Mouse (Mus musculus): ENCODE measurements around the gene Olfr599. TPM values are rescaled to one million over a fixed set of nuclear protein-coding genes. Genes with fewer than 3 reads are reported as not detected.
"Not testable (repeated sequence)": the region's sequence is repeated elsewhere in the genome, so short reads cannot be mapped to it uniquely, and the experiment has no call there.

Olfr599 gene
- polyA plus RNA-seq (2014; fragmentation: Nextera tagmentation; extraction: Ambion mirVana): not detected in 2 replicates

GRCm38 (mm10) chr7:103335617-103336016, at the start of gene Olfr599:
Gene Olfr599 (plus strand): TSS chr7:103335917.
- Histone ChIP-seq H3K36me3 (ENCODE audit: control insufficient read depth, insufficient read depth, low read length) (no peaks in the 10 kb centered on the region), H3K27ac (replicated peaks; ENCODE audit: low read depth, low read length) (no peak within 1 kb of the TSS), H3K9me3 (ENCODE audit: control insufficient read depth, low read length) (no peaks in the 10 kb centered on the region), H3K4me1 (ENCODE audit: control insufficient read depth, insufficient read depth, low read length) (no peaks in the 10 kb centered on the region), H3K4me2 (ENCODE audit: low read depth, severe bottlenecking) (no peak within 1 kb of the TSS), H3K4me3 (ENCODE audit: low read depth, low read length) (no peak within 1 kb of the TSS), H3K9ac (ENCODE audit: low read length) (no peak within 1 kb of the TSS), H3K27me3 (ENCODE audit: control insufficient read depth, insufficient read depth, low read length) (no peaks in the 10 kb centered on the region)
- WGBS: 92% methylated on average over 1 of the region's 1 CpGs
- ATAC-seq (ENCODE audit: insufficient number of reproducible peaks, low FRiP score, low TSS enrichment, low read depth): no peak
- no peak for DNase-seq (ENCODE audit: low spot score)

DNA sequence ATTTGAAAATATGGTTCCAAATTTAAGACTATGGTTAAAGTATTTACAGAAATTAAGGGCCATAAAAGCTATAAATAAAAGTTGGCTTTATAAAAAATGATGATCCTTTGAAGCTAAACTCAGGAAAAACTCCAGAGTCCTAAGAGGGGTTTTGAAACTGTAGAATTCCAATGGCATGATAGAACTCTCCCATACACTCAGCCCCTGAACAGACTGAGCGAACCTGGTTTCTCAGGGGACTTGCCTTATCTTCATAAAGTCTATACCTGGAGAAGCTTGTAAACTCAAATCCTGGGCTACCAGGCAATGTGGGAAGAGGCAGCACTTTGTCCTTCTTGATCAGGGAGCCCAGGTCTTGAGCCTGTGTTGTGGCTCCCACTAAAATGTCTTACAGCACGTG, 30.4 kb upstream of the Olfr599 start, which contains the start of gene Olfr596:
Gene Olfr596 (plus strand): TSS at position 301 of the 400 bp plus-strand sequence.
- DNase-seq (ENCODE audit: low spot score); H3K4me3 ChIP-seq (ENCODE audit: low read depth, low read length); ATAC-seq (ENCODE audit: insufficient number of reproducible peaks, low FRiP score, low TSS enrichment, low read depth); H3K9me3 ChIP-seq (ENCODE audit: control insufficient read depth, low read length); H3K36me3 ChIP-seq (ENCODE audit: control insufficient read depth, insufficient read depth, low read length); H3K27me3 ChIP-seq (ENCODE audit: control insufficient read depth, insufficient read depth, low read length); H3K4me2 ChIP-seq (ENCODE audit: low read depth, severe bottlenecking); H3K27ac ChIP-seq (replicated peaks; ENCODE audit: low read depth, low read length); H3K9ac ChIP-seq (ENCODE audit: low read length); H3K4me1 ChIP-seq (ENCODE audit: control insufficient read depth, insufficient read depth, low read length): not testable (repeated sequence)
- WGBS: 88% methylated on average over 2 of the region's 2 CpGs

DNA sequence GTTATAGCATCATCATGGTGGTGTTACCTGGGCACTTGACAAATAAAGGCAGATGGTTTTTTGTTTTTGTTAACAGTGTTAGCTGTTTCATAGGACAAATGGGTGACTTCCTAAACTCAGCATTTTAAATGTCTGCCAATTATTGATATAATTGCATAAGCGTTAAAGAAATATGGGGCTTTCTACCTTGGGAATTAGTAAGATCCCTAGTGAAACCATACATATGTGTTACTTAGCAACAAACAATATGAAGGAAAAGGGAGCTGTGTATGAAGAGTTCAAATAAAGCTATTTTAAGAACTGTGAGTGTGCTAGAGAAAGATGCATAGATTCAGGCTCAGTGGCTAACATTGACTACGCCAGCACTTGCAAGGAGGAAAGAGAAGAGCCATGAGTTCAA, 19.7 kb upstream of the Olfr599 start, which contains the start of gene Olfr597:
Gene Olfr597 (plus strand): TSS at position 301 of the 400 bp plus-strand sequence.
- not testable (repeated sequence) for H3K9me3 ChIP-seq (ENCODE audit: control insufficient read depth, low read length); H3K4me3 ChIP-seq (ENCODE audit: low read depth, low read length); H3K27ac ChIP-seq (replicated peaks; ENCODE audit: low read depth, low read length); H3K4me2 ChIP-seq (ENCODE audit: low read depth, severe bottlenecking); H3K4me1 ChIP-seq (ENCODE audit: control insufficient read depth, insufficient read depth, low read length); H3K9ac ChIP-seq (ENCODE audit: low read length); ATAC-seq (ENCODE audit: insufficient number of reproducible peaks, low FRiP score, low TSS enrichment, low read depth); H3K27me3 ChIP-seq (ENCODE audit: control insufficient read depth, insufficient read depth, low read length); DNase-seq (ENCODE audit: low spot score); H3K36me3 ChIP-seq (ENCODE audit: control insufficient read depth, insufficient read depth, low read length)
- WGBS: 93% methylated on average over 2 of the region's 2 CpGs

DNA sequence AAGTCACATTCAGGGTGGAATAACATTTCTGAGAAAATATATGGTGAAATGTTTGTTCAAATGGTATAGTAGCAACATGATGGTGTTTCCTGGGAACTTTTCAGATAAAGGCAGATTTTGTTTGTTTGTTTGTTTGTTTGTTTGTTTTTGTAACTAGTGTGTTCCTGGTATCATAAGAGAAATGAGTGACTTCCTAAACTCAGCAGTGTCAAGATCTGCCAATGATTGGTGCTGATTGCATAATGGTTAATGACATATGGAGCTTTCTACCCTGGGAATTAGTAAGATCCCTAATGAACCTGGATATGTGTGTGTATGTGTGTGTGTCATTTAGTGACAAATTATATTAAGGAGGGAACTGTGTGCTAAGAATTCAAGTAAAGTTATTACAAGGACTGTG, 12.4 kb upstream of the Olfr599 start, which contains the start of gene Olfr598:
Gene Olfr598 (plus strand): TSS at position 301 of the 400 bp plus-strand sequence.
- Histone ChIP-seq H3K4me2 (ENCODE audit: low read depth, severe bottlenecking) (no peak within 1 kb of the TSS), H3K36me3 (ENCODE audit: control insufficient read depth, insufficient read depth, low read length) (no peaks in the 10 kb centered on the region), H3K27me3 (ENCODE audit: control insufficient read depth, insufficient read depth, low read length) (no peaks in the 10 kb centered on the region), H3K9ac (ENCODE audit: low read length) (no peak within 1 kb of the TSS), H3K4me3 (ENCODE audit: low read depth, low read length) (no peak within 1 kb of the TSS), H3K4me1 (ENCODE audit: control insufficient read depth, insufficient read depth, low read length) (no peaks in the 10 kb centered on the region), H3K27ac (replicated peaks; ENCODE audit: low read depth, low read length) (no peak within 1 kb of the TSS), H3K9me3 (ENCODE audit: control insufficient read depth, low read length) (no peaks in the 10 kb centered on the region)
- ATAC-seq (ENCODE audit: insufficient number of reproducible peaks, low FRiP score, low TSS enrichment, low read depth) (no peak), DNase-seq (ENCODE audit: low spot score) (no peak)

GRCm38 (mm10) chr7:103349569-103349968, 13.9 kb downstream of the Olfr599 start, which contains the start of gene Olfr600:
Gene Olfr600 (minus strand): TSS chr7:103349669.
- no peak for ATAC-seq (ENCODE audit: insufficient number of reproducible peaks, low FRiP score, low TSS enrichment, low read depth)
- no peaks in the 10 kb centered on the region for H3K27me3 ChIP-seq (ENCODE audit: control insufficient read depth, insufficient read depth, low read length)
- H3K27ac ChIP-seq (replicated peaks; ENCODE audit: low read depth, low read length): no peak within 1 kb of the TSS
- no peak within 1 kb of the TSS for H3K9ac ChIP-seq (ENCODE audit: low read length)
- DNase-seq (ENCODE audit: low spot score): no peak
- no peak within 1 kb of the TSS for H3K4me3 ChIP-seq (ENCODE audit: low read depth, low read length)
- no peaks in the 10 kb centered on the region for H3K4me1 ChIP-seq (ENCODE audit: control insufficient read depth, insufficient read depth, low read length)
- no peak within 1 kb of the TSS for H3K4me2 ChIP-seq (ENCODE audit: low read depth, severe bottlenecking)
- no peaks in the 10 kb centered on the region for H3K36me3 ChIP-seq (ENCODE audit: control insufficient read depth, insufficient read depth, low read length)
- no peaks in the 10 kb centered on the region for H3K9me3 ChIP-seq (ENCODE audit: control insufficient read depth, low read length)

DNA sequence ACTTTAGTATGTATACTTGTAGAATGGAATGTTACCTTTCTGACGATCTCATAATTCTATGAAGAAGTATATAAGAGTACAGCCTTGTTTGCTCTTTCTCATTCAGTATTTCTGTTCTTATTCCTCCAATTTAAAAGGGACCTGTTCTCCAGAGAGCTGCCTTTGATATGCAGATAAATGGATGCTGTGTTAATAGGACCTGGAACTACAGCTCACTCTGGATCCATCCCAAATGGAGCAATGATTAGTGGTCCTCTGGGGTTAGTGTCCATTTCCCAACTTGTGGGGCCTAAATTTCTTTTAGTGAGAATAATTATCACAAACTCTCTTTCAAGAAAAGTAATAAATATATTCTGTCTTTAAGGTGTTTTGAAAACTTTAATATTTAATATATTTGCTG, 26.8 kb downstream of the Olfr599 start, which contains the start of gene Olfr601:
Gene Olfr601 (minus strand): TSS at position 101 of the 400 bp plus-strand sequence.
- 96% methylated on average over 1 of the region's 1 CpGs for WGBS
- DNase-seq (ENCODE audit: low spot score) (no peak), ATAC-seq (ENCODE audit: insufficient number of reproducible peaks, low FRiP score, low TSS enrichment, low read depth) (no peak)
- Histone ChIP-seq H3K4me3 (ENCODE audit: low read depth, low read length) (no peak within 1 kb of the TSS), H3K9ac (ENCODE audit: low read length) (no peak within 1 kb of the TSS), H3K4me2 (ENCODE audit: low read depth, severe bottlenecking) (no peak within 1 kb of the TSS), H3K9me3 (ENCODE audit: control insufficient read depth, low read length) (no peaks in the 10 kb centered on the region), H3K27ac (replicated peaks; ENCODE audit: low read depth, low read length) (no peak within 1 kb of the TSS), H3K36me3 (ENCODE audit: control insufficient read depth, insufficient read depth, low read length) (no peaks in the 10 kb centered on the region), H3K27me3 (ENCODE audit: control insufficient read depth, insufficient read depth, low read length) (no peaks in the 10 kb centered on the region), H3K4me1 (ENCODE audit: control insufficient read depth, insufficient read depth, low read length) (no peaks in the 10 kb centered on the region)

GRCm38 (mm10) chr7:103386077-103386476, 50.4 kb downstream of the Olfr599 start, which contains the start of gene Olfr603:
Gene Olfr603 (minus strand): TSS chr7:103386177.
- ATAC-seq (ENCODE audit: insufficient number of reproducible peaks, low FRiP score, low TSS enrichment, low read depth) (no peak), DNase-seq (ENCODE audit: low spot score) (no peak)
- Histone ChIP-seq H3K4me3 (ENCODE audit: low read depth, low read length) (no peak within 1 kb of the TSS), H3K4me2 (ENCODE audit: low read depth, severe bottlenecking) (no peak within 1 kb of the TSS), H3K9me3 (ENCODE audit: control insufficient read depth, low read length) (no peaks in the 10 kb centered on the region), H3K9ac (ENCODE audit: low read length) (no peak within 1 kb of the TSS), H3K27me3 (ENCODE audit: control insufficient read depth, insufficient read depth, low read length) (no peaks in the 10 kb centered on the region), H3K27ac (replicated peaks; ENCODE audit: low read depth, low read length) (no peak within 1 kb of the TSS), H3K4me1 (ENCODE audit: control insufficient read depth, insufficient read depth, low read length) (no peaks in the 10 kb centered on the region), H3K36me3 (ENCODE audit: control insufficient read depth, insufficient read depth, low read length) (no peaks in the 10 kb centered on the region)
